Mouse (Mus musculus) E14TG2a.4 (cell line): ENCODE measurements around the gene Pim3.

ENCODE experiments used
- CTCF ChIP-seq: conservative IDR thresholded peaks from 2 replicates; pipeline ENCODE4 v1.5.1; 2014; ENCODE audit warnings: low read length
- POU5F1 ChIP-seq: IDR thresholded peaks from 2 replicates; pipeline ENCODE4 v1.6.1; 2014; ENCODE audit warnings: low read length, borderline replicate concordance

GRCm38 (mm10) chr15:88902200-88902875 is 40.4 kb downstream of the Pim3 start:
- no peak for TF ChIP-seq CTCF
- TF ChIP-seq POU5F1 = no peak
